24 mouse cellular contexts compared by ENCODE assay signal in genomic region chr11:60902001-60902400, GRCm38 (mm10). TPM values are rescaled to one million over a fixed set of nuclear protein-coding genes. Genes with fewer than 3 reads are reported as not detected.
A peak's percentile ranks its signal among the peaks of the same experiment; 100 is the strongest.
DNase-seq lines count a peak whose midpoint lies in the region; ATAC-seq and TF ChIP-seq lines count a peak whose summit lies in the region.
"Had no signal": no experiment of that assay in that cellular context is flagged by ENCODE, and none has a peak within 500 bp of the region (broad histone marks: within the 10 kb centered on the region; RNA-seq: fewer than 3 reads in every experiment).

No protein-coding gene starts in this region.

- H3K9ac ChIP-seq in embryonic facial prominence, embryonic 14.5 days (ENCODE audit: low read depth, low read length): no peak overlapping the region
- no peak overlapping the region for H3K9ac ChIP-seq in kidney, embryonic 15.5 days
- no peak overlapping the region for H3K9ac ChIP-seq in lung, postnatal 0 days (replicated peaks; ENCODE audit: low read depth)
- H3K9ac ChIP-seq: embryonic facial prominence, embryonic 15.5 days; heart, embryonic 15.5 days; hindbrain, embryonic 13.5 days had no signal

- no peak for ATAC-seq in embryonic facial prominence, embryonic 14.5 days (ENCODE audit: low read depth)
- ATAC-seq in kidney, embryonic 15.5 days (replicated peaks; ENCODE audit: low FRiP score): no peak
- ATAC-seq in lung, postnatal 0 days: no peak
- ATAC-seq: activated CD4-positive, CD25-positive, alpha-beta regulatory T cell, adult 4 months; forebrain, embryonic 14.5 days; hindbrain, postnatal 0 days; Patski had no signal

- H3K4me1 ChIP-seq in embryonic facial prominence, embryonic 14.5 days (ENCODE audit: control insufficient read depth, insufficient read depth, low read length): no peaks in the 10 kb centered on the region
- peaks cover 18% of the 10 kb centered on the region for H3K4me1 ChIP-seq in embryonic facial prominence, embryonic 10.5 days
- H3K4me1 ChIP-seq in kidney, embryonic 15.5 days: peaks cover 12% of the 10 kb centered on the region
- no peaks in the 10 kb centered on the region for H3K4me1 ChIP-seq in lung, postnatal 0 days (ENCODE audit: insufficient read depth, low read depth, low read length)
- H3K4me1 ChIP-seq in lung, adult 2 months (ENCODE audit: control insufficient read depth, insufficient read depth, low read length): no peaks in the 10 kb centered on the region
- H3K4me1 ChIP-seq: embryonic facial prominence, embryonic 15.5 days; heart, embryonic 15.5 days; hindbrain, embryonic 13.5 days had no signal

- no peak overlapping the region for H3K4me2 ChIP-seq in embryonic facial prominence, embryonic 14.5 days (ENCODE audit: low read depth, low read length)
- H3K4me2 ChIP-seq in kidney, embryonic 15.5 days: no peak overlapping the region
- H3K4me2 ChIP-seq in lung, postnatal 0 days (replicated peaks; ENCODE audit: low read depth, low read length): no peak overlapping the region
- H3K4me2 ChIP-seq: embryonic facial prominence, embryonic 15.5 days; heart, embryonic 15.5 days; hindbrain, embryonic 13.5 days had no signal

- TF ChIP-seq EP300 in lung, postnatal 0 days (IDR thresholded peaks at IDR 0.05): no peak

- no peak overlapping the region for H3K4me3 ChIP-seq in embryonic facial prominence, embryonic 14.5 days (ENCODE audit: low read depth, low read length)
- H3K4me3 ChIP-seq in embryonic facial prominence, embryonic 10.5 days: no peak overlapping the region
- no peak overlapping the region for H3K4me3 ChIP-seq in kidney, embryonic 15.5 days (replicated peaks)
- H3K4me3 ChIP-seq in lung, postnatal 0 days (ENCODE audit: low read depth, low read length): no peak overlapping the region
- no peak overlapping the region for H3K4me3 ChIP-seq in lung, adult 2 months (replicated peaks; ENCODE audit: extremely low read depth, low read depth, low read length)
- H3K4me3 ChIP-seq: embryonic facial prominence, embryonic 15.5 days; gastrocnemius, adult 2 months; heart, embryonic 10.5 days; heart, embryonic 15.5 days; hindbrain, embryonic 13.5 days had no signal

- H3K9me3 ChIP-seq in embryonic facial prominence, embryonic 14.5 days (ENCODE audit: control insufficient read depth, low read length): no peaks in the 10 kb centered on the region
- H3K9me3 ChIP-seq in embryonic facial prominence, embryonic 10.5 days: no peaks in the 10 kb centered on the region
- no peaks in the 10 kb centered on the region for H3K9me3 ChIP-seq in kidney, embryonic 15.5 days (replicated peaks)
- H3K9me3 ChIP-seq in lung, postnatal 0 days (ENCODE audit: low read length): no peaks in the 10 kb centered on the region
- H3K9me3 ChIP-seq: embryonic facial prominence, embryonic 15.5 days; heart, embryonic 10.5 days; heart, embryonic 15.5 days; hindbrain, embryonic 13.5 days had no signal

- no peak for TF ChIP-seq POLR2A in lung, adult 2 months (IDR thresholded peaks at IDR 0.05; ENCODE audit: borderline replicate concordance, extremely low read depth, low read depth, low read length)

- no peaks in the 10 kb centered on the region for H3K27me3 ChIP-seq in embryonic facial prominence, embryonic 14.5 days (replicated peaks; ENCODE audit: control insufficient read depth, insufficient read depth, low read length)
- 0 out of 2 replicates have a peak, but pooled peaks cover 5% of the 10 kb centered on the region for H3K27me3 ChIP-seq in embryonic facial prominence, embryonic 10.5 days (replicated peaks; ENCODE audit: low read depth, poor library complexity, severe bottlenecking)
- no peaks in the 10 kb centered on the region for H3K27me3 ChIP-seq in kidney, embryonic 15.5 days
- no peaks in the 10 kb centered on the region for H3K27me3 ChIP-seq in lung, postnatal 0 days (replicated peaks; ENCODE audit: insufficient read depth, low read length)
- H3K27me3 ChIP-seq: CH12.LX; embryonic facial prominence, embryonic 15.5 days; heart, embryonic 15.5 days; hindbrain, embryonic 13.5 days; Patski had no signal

- no peak overlapping the region for H3K27ac ChIP-seq in embryonic facial prominence, embryonic 14.5 days (replicated peaks; ENCODE audit: low read depth, low read length)
- no peak overlapping the region for H3K27ac ChIP-seq in embryonic facial prominence, embryonic 10.5 days (replicated peaks)
- H3K27ac ChIP-seq in kidney, embryonic 15.5 days: no peak overlapping the region
- H3K27ac ChIP-seq in lung, postnatal 0 days (ENCODE audit: low read length): no peak overlapping the region
- H3K27ac ChIP-seq: embryonic facial prominence, embryonic 15.5 days; gastrocnemius, adult 2 months; heart, embryonic 15.5 days; hindbrain, embryonic 13.5 days; hindbrain, postnatal 0 days had no signal

- TF ChIP-seq CTCF in lung, postnatal 0 days (IDR thresholded peaks at IDR 0.05): no peak
- no peak for TF ChIP-seq CTCF in lung, adult 2 months (IDR thresholded peaks at IDR 0.05; ENCODE audit: insufficient read depth, low read length)

- DNase-seq in embryonic facial prominence, embryonic 14.5 days (ENCODE audit: low spot score): peak; percentile 51
- no peak for DNase-seq in embryonic facial prominence, embryonic 10.5 days (ENCODE audit: low spot score)
- DNase-seq in kidney, adult 18-20 months: peak; percentile 52
- peak; percentile 34 for DNase-seq in lung, postnatal 0 days (ENCODE audit: low spot score)
- DNase-seq in lung, adult 2 months: no peak
- DNase-seq in right cerebral cortex, postnatal 10 days (ENCODE audit: low spot score in 2 of 2): no peak
- DNase-seq: adrenal gland, adult 2 months; adrenal gland, postnatal 25 days; cerebellum, adult 18-20 months; cerebellum, adult 9-11 months; cerebellum, postnatal 36 days; gastrocnemius, adult 2 months; gastrocnemius, postnatal 25 days; heart, postnatal 14 days had no signal

- H3K36me3 ChIP-seq in embryonic facial prominence, embryonic 14.5 days (ENCODE audit: control insufficient read depth, insufficient read depth, low read length): peaks cover 35% of the 10 kb centered on the region
- peaks cover 40% of the 10 kb centered on the region for H3K36me3 ChIP-seq in embryonic facial prominence, embryonic 10.5 days (replicated peaks)
- H3K36me3 ChIP-seq in kidney, embryonic 15.5 days: peaks cover 36% of the 10 kb centered on the region
- peaks cover 13% of the 10 kb centered on the region for H3K36me3 ChIP-seq in lung, postnatal 0 days (ENCODE audit: insufficient read depth, low read length)

- 69% methylated on average over 7 of the region's 7 CpGs for WGBS in embryonic facial prominence, embryonic 14.5 days
- 76% methylated on average over 7 of the region's 7 CpGs for WGBS in embryonic facial prominence, embryonic 10.5 days
- 71% methylated on average over 7 of the region's 7 CpGs for WGBS in kidney, embryonic 15.5 days
- 69% methylated on average over 7 of the region's 7 CpGs for WGBS in lung, postnatal 0 days
- WGBS in lung, adult 2 months: 65% methylated on average over 7 of the region's 7 CpGs

RNA-seq across cellular contexts. Expression of gene Natd1, which starts 12.5 kb away (rescaled TPM):
- 18.8 and 19.4 TPM in 2 replicates for polyA plus RNA-seq in embryonic facial prominence, embryonic 14.5 days (2014; fragmentation: Nextera tagmentation; extraction: Ambion mirVana)
- polyA plus RNA-seq in embryonic facial prominence, embryonic 10.5 days (2016; fragmentation: Nextera tagmentation; extraction: Ambion mirVana): 17.6 and 19.9 TPM in 2 replicates
- polyA plus RNA-seq in kidney, embryonic 15.5 days (2015; fragmentation: Nextera tagmentation; extraction: Ambion mirVana): 21.8 and 24.2 TPM in 2 replicates
- 17.0 and 19.1 TPM in 2 replicates for polyA plus RNA-seq in lung, postnatal 0 days (2015; fragmentation: Nextera tagmentation; extraction: Ambion mirVana)
- 29.2 and 34.4 TPM in 2 replicates for polyA plus RNA-seq in lung, adult 2 months (2012; rRNA removed)

RNA-seq across cellular contexts. Expression of gene Tmem11, which starts 22.9 kb away (rescaled TPM):
- 61.6 and 61.7 TPM in 2 replicates for polyA plus RNA-seq in embryonic facial prominence, embryonic 14.5 days (2014; fragmentation: Nextera tagmentation; extraction: Ambion mirVana)
- polyA plus RNA-seq in embryonic facial prominence, embryonic 10.5 days (2016; fragmentation: Nextera tagmentation; extraction: Ambion mirVana): 69.5 and 71.6 TPM in 2 replicates
- polyA plus RNA-seq in kidney, embryonic 15.5 days (2015; fragmentation: Nextera tagmentation; extraction: Ambion mirVana): 65.4 and 67.7 TPM in 2 replicates
- 45.3 and 48.4 TPM in 2 replicates for polyA plus RNA-seq in lung, postnatal 0 days (2015; fragmentation: Nextera tagmentation; extraction: Ambion mirVana)
- 46.6 and 63.4 TPM in 2 replicates for polyA plus RNA-seq in lung, adult 2 months (2012; rRNA removed)

RNA-seq across cellular contexts. Expression of gene Map2k3, which starts 29.8 kb away (rescaled TPM):
- 76.1 and 78.6 TPM in 2 replicates for polyA plus RNA-seq in embryonic facial prominence, embryonic 14.5 days (2014; fragmentation: Nextera tagmentation; extraction: Ambion mirVana)
- 79.7 and 87.1 TPM in 2 replicates for polyA plus RNA-seq in embryonic facial prominence, embryonic 10.5 days (2016; fragmentation: Nextera tagmentation; extraction: Ambion mirVana)
- 117 and 127 TPM in 2 replicates for polyA plus RNA-seq in kidney, embryonic 15.5 days (2015; fragmentation: Nextera tagmentation; extraction: Ambion mirVana)
- polyA plus RNA-seq in lung, postnatal 0 days (2015; fragmentation: Nextera tagmentation; extraction: Ambion mirVana): 97.1 and 106 TPM in 2 replicates
- 29.4 and 48.0 TPM in 2 replicates for polyA plus RNA-seq in lung, adult 2 months (2012; rRNA removed)

Comparison
In these comparisons a context has a peak if more than half of its experiments do, and no peak if none do; other contexts are left out.
1. DNase-seq: peak in embryonic facial prominence, embryonic 14.5 days (single experiment), kidney, adult 18-20 months (single experiment) and lung, postnatal 0 days (single experiment); none in embryonic facial prominence, embryonic 10.5 days (single experiment), lung, adult 2 months (single experiment) and right cerebral cortex, postnatal 10 days (0 of 2).